Mouse (Mus musculus): ENCODE measurements around the gene Cntnap1.

Gene Cntnap1

DNA sequence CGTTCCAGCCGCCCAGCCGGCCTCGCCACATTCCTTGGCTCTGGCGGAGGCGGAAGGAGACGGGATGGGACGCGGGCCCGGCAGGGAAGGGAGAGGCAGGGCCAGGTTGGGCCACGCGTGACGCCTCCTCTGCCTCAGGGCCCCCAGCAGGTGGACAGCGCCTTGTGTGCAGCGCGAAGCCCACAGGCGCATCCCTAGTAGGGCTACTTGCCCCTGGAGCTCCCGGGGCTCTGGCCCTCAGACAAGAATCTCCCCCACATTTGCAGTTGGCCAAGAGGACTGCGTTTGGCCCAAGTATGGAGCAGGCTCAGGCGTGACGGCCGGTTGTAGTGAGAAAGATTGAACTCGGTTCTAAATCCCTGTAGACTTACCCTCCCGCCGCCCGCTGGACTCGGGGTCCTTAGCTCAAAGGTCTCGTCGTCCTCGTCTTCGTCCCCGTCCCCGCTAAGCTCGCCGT is at the start of gene Cntnap1:
TSS of gene Cntnap1 (plus strand) at position 170 of the 457 bp plus-strand sequence.
- DNase-seq = peak; percentile 66 to 70

DNA sequence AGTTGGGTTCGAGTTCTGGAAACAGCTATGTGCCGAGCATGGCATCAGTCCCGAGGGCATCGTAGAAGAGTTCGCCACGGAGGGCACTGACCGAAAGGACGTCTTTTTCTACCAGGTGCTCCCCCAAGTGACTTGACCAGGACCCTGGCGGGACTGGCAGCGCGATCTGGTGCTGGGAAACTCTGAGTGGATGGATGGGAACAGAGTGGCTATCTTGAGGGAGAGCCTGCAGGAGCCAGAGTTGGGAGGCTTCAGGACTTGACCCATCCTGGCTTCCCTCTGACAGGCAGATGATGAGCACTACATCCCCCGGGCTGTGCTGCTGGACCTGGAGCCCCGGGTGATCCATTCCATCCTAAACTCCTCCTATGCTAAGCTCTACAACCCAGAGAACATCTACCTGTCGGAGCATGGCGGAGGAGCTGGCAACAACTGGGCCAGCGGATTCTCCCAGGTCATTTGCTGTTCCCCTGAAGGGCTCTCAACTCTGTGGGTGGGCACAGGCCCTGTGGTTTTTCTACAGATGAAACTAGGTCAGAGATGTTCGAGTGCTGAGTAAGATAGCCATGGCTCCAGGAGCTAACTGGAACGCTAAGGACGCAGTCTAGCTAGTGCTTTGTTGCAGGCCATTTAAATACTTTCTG is 49.7 kb upstream of the Cntnap1 start:
- peak; percentile 29 to 36 for DNase-seq

DNA sequence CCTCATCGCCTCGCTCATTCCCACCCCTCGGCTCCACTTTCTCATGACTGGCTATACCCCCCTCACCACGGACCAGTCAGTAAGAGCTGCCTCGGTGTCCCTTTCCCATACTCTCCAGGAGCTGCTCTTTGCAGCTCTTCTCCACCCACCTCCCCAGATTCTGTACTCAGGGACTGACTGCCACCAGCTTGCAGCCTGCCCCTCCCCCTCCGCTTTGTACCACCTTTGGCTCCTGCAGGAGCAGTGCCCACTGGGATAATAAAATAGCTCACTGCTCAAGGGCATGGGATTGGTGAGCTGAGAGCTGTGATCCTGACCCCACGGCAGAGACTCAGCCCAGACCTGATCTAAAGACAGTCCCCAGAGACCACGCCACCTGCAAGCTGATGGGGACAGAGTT is 45.8 kb upstream of the Cntnap1 start:
- peak in 1 of 2 experiments; percentile 23 for DNase-seq

DNA sequence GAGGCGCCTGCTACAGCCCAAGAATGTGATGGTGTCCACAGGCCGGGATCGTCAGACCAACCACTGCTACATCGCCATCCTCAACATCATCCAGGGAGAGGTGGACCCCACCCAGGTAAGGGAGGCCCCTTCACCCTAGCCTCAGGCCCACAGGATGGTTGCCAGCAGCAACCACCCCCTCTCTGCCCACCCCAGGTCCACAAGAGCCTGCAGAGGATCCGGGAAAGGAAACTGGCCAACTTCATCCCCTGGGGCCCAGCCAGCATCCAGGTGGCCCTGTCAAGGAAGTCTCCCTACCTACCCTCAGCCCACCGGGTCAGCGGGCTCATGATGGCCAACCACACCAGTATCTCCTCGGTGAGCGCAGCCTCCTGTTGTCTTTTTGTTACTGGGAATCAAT is 45.3 kb upstream of the Cntnap1 start:
- peak in 1 of 2 experiments; percentile 15 for DNase-seq

DNA sequence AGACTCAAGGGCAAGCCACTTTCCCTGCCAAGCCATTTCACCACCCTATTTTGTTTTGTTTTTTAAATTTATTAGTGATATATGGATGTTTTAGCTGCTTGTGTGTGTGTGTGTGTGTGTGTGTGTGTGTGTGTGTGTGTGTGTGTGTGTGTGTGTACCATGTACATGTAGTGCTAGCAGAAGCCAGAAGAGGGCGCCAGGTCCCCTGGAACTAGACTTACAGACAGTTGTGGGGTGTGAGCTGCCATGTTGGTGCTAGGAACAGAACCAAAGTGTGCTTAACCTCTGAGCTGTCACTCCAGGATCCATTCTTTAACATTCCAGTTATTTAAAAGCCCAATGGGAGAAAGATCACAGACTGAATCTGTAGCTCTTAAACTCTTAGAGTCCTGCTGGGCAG is 43.2 kb upstream of the Cntnap1 start:
- peak; percentile 32 to 46 for DNase-seq

DNA sequence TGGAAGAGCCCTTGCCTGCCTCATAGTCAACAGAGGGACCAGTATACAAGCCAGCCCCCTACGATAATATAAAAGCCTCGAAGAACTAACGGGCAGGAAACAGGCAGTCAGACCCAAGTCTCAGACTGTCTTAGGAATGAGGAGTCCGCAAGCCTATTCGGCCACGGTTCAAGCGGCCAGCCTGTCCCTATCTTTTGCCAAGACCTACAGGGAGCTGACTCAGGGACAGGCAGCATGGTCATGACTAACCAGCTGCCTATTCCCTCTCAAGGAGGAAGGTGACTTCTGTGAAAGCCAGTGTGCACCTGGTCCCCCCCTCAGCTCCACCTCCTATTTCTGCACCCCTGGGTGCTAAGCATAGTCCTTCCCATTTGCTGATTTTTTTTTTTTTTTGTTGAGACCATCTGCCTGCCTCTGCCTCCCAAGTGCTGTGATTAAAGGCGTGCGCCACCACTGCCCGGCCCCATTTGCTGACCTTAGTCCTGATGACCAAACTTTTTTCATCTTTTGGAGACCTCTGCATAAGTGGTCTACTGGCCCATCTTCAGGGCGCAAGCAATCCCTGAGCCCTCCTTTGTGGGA is 41.2 kb upstream of the Cntnap1 start:
- DNase-seq = peak; percentile 78 to 79

DNA sequence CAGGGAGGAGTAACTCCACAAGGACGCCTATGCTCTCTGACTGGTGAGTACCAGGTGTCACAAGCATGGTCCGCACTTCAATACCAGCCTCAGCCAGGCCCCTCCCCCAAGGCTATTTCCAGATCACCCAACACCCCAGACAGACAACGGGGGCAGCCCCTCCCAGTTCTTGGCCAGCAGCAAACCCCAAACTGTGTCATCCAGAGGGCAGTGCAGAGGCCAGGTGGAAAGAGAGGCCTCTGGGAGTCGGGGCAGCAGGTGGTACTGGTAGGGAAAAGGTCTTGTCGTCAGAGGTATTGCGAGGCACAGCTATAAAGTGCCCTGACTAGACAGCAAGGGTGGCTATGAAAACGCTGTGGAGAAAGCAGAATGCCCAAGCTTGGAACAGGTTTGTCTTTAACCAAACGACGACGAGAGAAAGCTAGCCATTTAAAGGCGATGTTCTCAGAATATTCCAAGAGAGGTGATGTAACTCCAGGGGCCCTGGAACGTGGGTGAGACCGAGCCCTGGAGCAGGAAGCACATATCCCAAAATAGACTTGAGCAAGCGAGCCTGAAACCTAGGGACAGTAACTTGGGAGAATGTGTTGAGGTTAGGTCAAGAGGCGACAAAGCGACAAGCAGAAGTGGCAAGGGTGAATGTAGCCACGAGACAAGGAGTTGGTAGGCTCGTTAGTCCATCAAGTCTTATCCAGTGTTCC is 40.1 kb upstream of the Cntnap1 start:
- DNase-seq = peak; percentile 23 to 41

DNA sequence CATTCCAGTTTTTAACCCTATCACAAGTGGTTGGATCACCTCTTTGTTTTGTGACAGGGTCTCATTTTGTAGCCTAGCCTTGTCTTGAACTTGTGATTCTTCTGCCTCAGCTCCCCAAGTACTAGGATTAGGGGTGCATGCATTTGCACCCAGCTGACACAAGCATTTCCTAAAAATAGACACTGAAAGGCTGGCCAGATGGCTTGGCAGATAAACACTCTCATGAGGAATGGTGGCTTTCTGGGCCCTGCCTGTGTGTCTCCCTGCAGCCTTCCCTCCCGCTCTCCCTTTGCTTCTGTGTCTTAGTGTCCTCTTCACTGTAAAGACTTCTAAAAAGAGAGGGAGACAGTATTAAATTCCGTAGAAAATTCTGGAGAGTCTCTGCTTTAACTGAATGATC is 39.1 kb upstream of the Cntnap1 start:
- DNase-seq = peak; percentile 60

DNA sequence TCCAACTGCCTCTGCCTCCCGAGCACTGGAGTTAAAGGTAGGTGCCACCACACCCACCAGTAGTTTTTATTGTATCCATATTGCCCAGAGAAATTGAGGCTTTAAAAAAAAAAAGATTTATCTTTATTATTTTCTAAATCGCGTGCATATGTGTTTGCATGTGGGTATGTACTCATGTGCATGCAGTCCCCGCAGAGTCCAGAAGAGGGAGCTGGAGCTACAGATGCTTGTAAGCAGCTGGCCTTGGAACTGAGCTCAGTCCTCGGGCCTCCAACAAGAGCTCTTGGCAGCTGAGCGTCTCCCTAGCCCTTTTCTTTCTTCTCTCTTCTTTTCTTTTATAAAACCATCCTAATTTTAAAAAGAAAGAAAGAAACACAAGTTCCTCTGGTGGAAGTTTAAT is 38.6 kb upstream of the Cntnap1 start:
- DNase-seq = peak; percentile 39 to 47

DNA sequence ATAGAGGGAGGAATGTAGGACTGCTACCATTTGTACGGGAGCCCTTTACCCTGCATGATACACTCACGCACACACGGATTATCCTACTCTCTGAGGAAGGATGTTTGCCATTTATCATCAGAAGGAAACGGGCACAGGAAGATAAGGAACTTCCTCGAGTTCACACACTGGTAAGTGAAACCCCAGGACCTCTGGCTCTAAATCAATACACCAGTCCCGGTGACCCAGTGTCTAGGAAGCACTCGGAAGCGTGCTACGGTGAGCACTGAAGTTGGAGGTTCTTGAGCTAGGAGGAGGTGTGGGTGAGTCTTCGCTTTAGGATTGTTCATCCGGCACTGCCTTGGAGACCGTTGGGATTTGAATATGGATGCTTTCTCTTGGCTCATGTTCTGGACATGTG is 37.3 kb upstream of the Cntnap1 start:
- DNase-seq = no peak

DNA sequence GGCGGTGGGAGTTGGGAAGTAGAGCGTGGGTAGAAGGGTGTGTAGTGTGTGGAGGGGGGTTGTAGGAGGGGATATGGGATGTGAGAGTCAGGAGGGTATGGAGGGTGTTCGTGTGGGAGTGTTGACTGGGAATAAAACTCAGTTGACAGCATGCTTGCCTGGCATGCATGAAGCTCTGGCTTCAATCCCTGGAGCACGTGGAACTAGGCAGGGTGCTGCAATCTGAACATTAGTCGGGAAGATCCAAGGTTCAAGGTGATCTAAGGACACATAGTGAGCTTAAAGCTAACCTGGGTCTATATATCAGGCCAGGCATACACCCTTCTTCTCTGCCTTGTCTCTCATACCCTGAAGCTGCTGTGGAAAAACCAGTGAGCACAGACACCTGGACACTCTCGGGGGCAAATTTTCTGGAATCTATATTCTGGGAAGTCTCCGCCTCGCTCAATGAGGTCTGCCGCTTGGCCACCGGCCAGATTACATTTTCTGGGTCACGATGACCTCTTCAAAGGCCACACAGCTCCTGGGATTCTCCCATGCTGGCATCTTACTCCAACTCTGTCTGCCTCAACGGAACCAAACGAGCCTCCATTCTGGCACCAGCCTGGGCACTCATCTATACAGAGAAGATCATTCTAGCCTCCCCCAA is 36.0 kb upstream of the Cntnap1 start:
- DNase-seq = peak in 1 of 2 experiments; percentile 35

DNA sequence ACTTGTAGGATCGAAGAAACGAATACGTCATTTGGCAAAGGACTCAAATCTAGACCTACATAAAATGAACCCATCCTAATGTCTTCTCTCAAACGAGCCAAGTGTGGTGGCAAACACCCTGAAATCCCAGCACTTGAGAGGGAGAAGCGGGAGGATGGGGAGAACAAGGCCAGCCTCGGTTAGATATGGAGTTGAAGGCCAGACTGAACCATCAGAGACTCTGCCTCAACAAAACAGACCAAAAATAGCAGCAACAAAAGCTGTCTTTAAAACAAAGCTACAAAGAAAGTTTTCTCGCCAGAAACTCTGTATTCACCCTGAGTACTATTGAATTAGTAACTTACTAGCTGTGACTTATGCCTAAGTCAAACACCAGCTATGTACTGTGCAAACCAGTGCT is 33.3 kb upstream of the Cntnap1 start:
- DNase-seq = no peak

DNA sequence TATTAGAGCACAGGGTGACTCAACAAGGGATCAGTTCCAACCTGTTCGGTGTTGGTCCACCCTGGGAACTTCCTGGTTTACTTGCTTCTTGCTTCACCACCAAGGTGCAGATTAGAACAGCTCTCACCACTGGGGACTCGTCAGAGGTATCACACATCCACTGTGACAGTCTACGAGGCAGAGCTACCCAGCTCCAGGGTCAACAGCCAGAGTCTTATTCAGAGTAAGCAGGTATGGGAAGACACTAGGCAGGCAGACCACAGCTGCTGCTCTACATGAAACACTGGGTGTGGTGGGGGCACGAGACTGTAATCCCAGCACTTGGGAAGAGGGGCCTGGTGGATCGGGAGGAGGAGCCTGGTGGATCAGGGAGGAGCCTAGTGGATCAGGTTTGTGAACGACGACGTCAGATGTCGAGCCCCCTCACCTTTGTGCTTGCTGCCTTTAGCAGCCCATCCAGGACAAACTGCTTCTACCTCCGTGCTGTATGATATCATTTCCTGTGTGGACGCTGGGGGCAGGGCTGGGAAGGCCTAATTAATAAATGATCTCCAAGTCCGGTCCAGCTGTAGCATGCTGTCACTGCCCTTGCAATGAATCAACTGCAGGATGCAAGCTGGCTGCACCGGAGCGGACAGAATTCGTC is 31.7 kb upstream of the Cntnap1 start:
- no peak for DNase-seq

DNA sequence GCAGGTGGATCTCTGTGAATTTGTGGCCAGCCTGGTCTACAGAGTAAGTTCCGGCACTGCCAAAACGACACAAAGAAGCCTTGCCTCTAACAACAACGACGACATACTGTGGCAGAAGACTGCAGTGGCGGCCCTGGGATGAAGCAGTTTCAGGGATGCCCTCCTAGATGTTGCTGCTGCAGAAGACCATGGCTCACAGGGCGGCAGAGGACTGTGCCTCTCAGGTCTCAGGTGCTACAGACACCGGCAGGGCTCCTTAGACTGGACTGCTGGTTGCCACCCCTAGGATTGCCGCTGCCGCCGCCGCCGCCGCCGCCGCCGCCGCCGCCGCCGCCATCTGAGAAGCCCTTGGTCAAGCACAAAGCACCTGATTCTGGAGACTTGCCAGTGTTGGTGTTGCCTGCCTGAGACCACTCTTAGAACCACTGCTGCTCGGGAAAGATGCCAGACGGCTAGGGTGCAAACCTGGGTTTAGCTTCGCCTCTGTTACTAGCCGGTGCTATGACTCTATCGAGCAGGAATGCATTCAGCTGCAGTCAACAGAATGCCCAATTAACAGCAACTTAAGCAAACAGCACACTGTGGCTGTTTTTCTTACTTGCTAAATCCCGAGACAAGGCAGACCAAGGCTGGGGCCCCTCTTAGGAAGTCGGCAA is 30.0 kb upstream of the Cntnap1 start:
- DNase-seq = peak in 1 of 2 experiments; percentile 17

DNA sequence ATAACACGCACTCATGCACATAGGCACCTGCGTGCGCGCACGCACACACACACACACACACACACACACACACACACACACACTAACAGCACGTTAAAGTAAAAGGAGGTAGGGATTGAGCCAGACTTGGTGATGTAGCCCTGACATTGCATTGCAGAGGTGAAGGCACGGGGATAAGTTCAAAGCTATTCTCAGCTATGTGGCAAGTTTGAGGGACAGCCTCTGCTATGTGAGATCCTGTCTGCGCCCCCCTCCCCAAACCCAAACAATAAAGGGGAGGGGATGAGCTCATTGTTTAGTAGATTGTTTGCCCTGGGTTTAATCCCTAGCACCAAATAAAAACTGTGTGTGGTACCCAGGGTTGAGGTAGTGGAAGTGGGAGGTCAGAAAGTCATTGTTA is 29.2 kb upstream of the Cntnap1 start:
- no peak for DNase-seq

DNA sequence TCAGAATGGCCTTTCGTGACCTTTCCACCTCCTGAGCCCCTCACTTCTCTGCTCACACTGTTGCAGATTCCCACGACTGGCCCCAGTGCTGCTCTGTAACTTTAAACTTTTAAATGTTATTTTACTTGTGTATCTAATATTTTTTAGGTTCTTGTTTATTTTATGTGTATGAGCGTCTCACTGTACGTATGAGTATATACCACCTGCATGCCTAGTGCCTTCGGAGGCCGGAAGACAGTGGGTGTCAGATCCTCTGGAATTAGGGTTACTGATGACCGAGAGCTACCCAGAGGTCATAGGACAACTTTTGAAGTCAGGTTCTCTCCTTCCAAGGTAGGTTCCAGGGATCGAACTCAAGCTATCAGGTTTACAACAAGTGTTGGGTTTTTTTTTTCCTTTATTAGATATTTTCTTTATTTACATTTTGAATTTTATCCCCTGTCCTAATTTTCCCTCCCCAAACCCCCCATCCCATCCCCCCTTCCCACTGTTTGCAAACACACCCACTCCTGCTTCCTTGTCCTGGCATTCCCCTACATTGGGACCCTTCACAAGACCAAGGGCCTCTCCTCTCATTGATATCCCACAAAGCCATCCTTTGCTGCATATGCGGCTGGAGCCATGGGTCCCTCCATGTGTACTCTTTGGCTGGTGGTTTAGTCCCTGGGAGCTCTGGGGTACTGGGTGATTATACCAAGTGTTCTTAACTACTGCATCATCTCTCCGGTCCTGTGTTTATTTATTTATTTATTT is 27.9 kb upstream of the Cntnap1 start:
- no peak for DNase-seq

DNA sequence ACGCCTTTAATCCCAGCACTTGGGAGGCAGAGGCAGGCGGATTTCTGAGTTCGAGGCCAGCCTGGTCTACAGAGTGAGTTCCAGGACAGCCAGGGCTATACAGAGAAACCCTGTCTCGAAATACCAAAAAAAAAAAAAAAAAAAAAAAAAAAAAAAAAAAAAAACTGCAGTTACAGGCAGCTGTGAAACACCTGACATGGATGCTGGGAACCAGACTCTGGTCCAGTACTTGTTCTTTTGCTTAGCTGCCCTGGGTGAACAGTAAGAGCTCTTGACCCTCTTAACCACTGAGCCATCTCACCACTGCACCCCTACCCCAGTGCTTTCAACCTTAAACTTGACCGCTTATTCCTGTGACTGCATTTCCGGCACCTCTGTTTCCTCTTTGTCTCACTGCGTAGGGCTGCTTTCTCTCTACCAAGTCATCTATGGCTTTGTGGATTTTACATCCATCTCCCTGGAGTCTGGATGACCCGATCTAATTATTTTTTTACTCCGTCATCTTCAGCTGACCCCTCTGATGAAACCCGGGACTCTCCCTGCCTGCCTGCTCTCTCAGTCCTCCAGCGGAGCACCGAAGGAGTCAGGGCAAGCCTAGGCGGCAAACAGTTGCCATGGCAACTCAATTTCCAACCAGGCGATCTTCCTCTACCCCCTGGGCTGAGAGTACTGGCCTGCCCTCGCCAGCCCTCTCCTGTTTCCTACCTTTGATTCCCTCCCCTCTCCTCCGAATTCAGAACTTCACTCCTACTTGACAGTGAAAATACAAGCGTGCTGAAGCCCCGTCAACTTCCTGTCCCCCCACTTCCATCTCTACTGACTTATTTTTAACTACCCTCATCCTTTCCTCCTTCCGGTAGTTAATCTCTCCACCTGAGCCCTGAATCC is 26.7 kb upstream of the Cntnap1 start:
- peak in 1 of 2 experiments; percentile 47 for DNase-seq

DNA sequence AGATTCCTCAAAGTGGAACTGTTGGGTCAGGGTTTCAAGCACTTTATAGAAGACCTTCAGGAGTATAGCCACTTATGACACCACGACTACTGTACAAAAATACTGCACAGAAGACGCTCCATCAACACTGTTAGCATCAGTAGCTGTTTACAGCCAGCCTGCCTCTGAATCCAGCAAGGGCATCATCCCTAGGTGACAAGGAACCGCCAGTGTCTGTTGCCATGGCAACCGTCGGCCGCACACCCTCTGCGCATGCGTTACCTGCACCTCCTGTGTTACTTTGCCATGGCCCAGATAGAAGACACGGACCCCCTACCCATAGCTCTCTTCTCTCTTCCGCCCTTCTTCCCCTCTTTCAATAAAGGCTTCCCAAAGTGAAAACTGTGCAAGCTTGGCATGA is 23.9 kb upstream of the Cntnap1 start:
- peak in 1 of 2 experiments; percentile 51 for DNase-seq

DNA sequence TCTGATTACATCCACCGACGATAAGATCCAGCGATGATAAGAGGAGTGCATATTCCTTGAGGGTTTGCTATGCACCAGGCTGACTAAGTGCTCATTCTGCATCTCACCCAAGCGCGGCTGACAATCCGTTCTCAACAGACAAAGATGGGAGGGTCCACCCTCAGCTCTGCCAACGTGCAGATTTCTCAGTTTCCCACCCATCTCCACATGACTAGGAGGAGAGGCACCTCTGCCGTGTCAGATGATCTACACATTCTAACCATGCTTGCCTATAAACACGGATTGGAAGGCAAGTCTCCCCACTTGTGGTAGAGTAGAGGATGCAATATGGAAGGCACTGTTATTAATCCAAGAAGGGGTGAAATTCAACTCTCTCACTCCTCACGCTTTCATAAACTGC is 21.6 kb upstream of the Cntnap1 start:
- no peak for DNase-seq
